Mouse (Mus musculus): ENCODE measurements at regions not wholly inside any gene's neighbourhood (a gene's known extent, or its start where the extent isn't known, plus 50 kb on each side); places are given as distances from the start of the nearest gene placed in this dataset.

GRCm38 (mm10) chr3:144078198-144078935, 126.7 kb downstream of the Lmo4 start:
- TF ChIP-seq POLR2A (IDR thresholded peaks at IDR 0.05; ENCODE audit: borderline replicate concordance, control insufficient read depth, low read depth, low read length) (no peak), CTCF (IDR thresholded peaks at IDR 0.05; ENCODE audit: control insufficient read depth, insufficient read depth, low read length) (no peak)
